In genomic region chr2:79370711-79371312, GRCm38 (mm10) we compare ENCODE assay signal across 9 mouse cellular contexts.
DNase-seq lines count a peak whose midpoint lies in the region; ATAC-seq lines count a peak whose summit lies in the region.
"Had no signal": no experiment of that assay in that cellular context is flagged by ENCODE, and none has a peak within 500 bp of the region (broad histone marks: within the 10 kb centered on the region; RNA-seq: fewer than 3 reads in every experiment).

No protein-coding gene starts in this region.

- no peaks in the 10 kb centered on the region for H3K9me3 ChIP-seq in midbrain, embryonic 14.5 days (ENCODE audit: control insufficient read depth, low read length)

- H3K36me3 ChIP-seq in midbrain, embryonic 14.5 days (ENCODE audit: control insufficient read depth, insufficient read depth, low read length) = no peaks in the 10 kb centered on the region

- H3K4me2 ChIP-seq in midbrain, embryonic 14.5 days (ENCODE audit: low read length) = no peak overlapping the region

- H3K27me3 ChIP-seq in midbrain, embryonic 14.5 days (ENCODE audit: control insufficient read depth, insufficient read depth, low read length) = no peaks in the 10 kb centered on the region

- H3K4me3 ChIP-seq in midbrain, embryonic 14.5 days (replicated peaks; ENCODE audit: low read depth, low read length) = no peak overlapping the region

- H3K9ac ChIP-seq in midbrain, embryonic 14.5 days (replicated peaks; ENCODE audit: low read length) = no peak overlapping the region

- no peak for ATAC-seq in midbrain, embryonic 14.5 days (ENCODE audit: low FRiP score, low TSS enrichment)

- no peak overlapping the region for H3K27ac ChIP-seq in midbrain, embryonic 14.5 days (replicated peaks; ENCODE audit: low read depth, low read length)

- H3K4me1 ChIP-seq in midbrain, embryonic 14.5 days (ENCODE audit: control insufficient read depth, insufficient read depth, low read length) = peaks cover 6% of the 10 kb centered on the region; the same call in 1 of the 2 replicates

- 88% methylated on average over 9 of the region's 9 CpGs for WGBS in midbrain, embryonic 14.5 days

- peak; percentile 32 for DNase-seq in cerebellum, adult 9-10 months
- no peak for DNase-seq in cerebellum, adult 11 months
- DNase-seq in spleen, adult 18-20 months = peak; percentile 21 to 29
- no peak for DNase-seq in spleen, postnatal 4 days (ENCODE audit: low spot score in 2 of 2)
- DNase-seq in induced T-regulatory cell, adult 2 months (ENCODE audit: low read depth) = peak; percentile 80
- DNase-seq in urinary bladder, postnatal 10 days (ENCODE audit: low spot score) = no peak
- no peak for DNase-seq in midbrain, embryonic 14.5 days
- DNase-seq in urinary bladder, postnatal 14 days (ENCODE audit: low spot score) = no peak
- DNase-seq: retina, postnatal 1 day had no signal

Comparison
In these comparisons a context has a peak if more than half of its experiments do, and no peak if none do; other contexts are left out.
1. DNase-seq: peak in cerebellum, adult 9-10 months (single experiment), spleen, adult 18-20 months (2 of 2) and induced T-regulatory cell, adult 2 months (single experiment); none in cerebellum, adult 11 months (single experiment), spleen, postnatal 4 days (0 of 2), urinary bladder, postnatal 10 days (single experiment), midbrain, embryonic 14.5 days (single experiment) and urinary bladder, postnatal 14 days (single experiment).